Mouse (Mus musculus): Measurements from ENCODE around the gene Eme2. TPM values are rescaled to one million over a fixed set of nuclear protein-coding genes. Genes with fewer than 3 reads are reported as not detected.

The Eme2 gene
- total RNA-seq, 1 experiment from 2014 or later: 12.0 TPM

GRCm38 (mm10) chr17:24898041-24898854 is 3.4 kb upstream of the Eme2 start:
- no peak for ATAC-seq (replicated peaks; ENCODE audit: insufficient number of reproducible peaks, low FRiP score, low TSS enrichment, poor library complexity, severe bottlenecking)

- ATAC-seq (replicated peaks; ENCODE audit: insufficient number of reproducible peaks, low FRiP score, low TSS enrichment, poor library complexity, severe bottlenecking): no peak
Measured at GRCm38 (mm10) chr17:24897600-24897999, 2.7 kb upstream of the Eme2 start.

DNA sequence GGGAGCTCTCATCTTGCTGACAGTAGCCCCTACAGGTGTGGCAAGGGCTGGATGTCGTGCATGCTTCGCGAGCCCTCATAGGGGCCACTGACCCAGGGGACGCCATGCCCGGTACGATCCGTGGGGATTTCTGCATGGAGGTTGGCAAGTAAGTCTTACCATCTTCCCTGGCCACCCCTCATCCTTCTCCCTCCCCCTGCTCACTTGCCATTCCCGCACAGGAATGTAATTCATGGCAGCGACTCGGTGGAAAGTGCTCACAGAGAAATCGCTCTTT is 2.0 kb upstream of the Eme2 start:
- ATAC-seq (replicated peaks; ENCODE audit: insufficient number of reproducible peaks, low FRiP score, low TSS enrichment, poor library complexity, severe bottlenecking): no peak

DNA sequence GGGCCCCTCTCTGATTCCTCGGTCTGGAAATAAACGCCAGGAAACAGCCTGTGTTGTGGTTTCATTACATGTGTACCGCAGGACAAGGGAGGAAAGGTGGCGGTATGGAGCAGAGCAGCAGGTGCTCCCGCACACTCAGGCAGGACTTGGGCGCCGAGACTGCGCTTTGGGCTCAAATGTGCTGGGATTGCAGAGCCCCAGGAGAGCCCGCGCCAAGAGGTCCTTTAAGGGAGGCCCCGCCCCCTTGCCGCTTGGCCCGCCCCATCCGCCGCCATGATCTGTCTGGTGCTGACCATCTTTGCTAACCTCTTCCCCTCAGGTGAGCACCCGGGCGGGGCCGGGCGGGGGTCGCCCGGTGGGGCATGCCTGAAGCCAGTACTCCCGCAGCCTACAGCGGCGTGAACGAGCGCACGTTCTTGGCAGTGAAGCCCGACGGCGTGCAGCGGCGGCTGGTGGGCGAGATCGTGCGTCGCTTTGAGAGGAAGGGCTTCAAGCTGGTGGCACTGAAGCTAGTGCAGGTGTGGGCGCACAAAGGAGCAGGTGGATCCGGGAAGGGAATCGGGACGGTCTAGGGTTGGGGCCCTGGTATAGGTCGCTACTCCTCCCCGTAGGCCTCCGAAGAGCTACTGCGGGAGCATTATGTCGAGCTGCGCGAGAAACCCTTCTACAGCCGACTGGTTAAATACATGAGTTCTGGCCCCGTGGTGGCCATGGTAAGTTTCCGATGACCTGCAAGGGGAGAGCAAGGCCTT is 1.5 kb upstream of the Eme2 start, which contains the start of gene Nme3:
Nme3 (plus strand) TSS at position 260 of the 752 bp plus-strand sequence.
- ATAC-seq (replicated peaks; ENCODE audit: insufficient number of reproducible peaks, low FRiP score, low TSS enrichment, poor library complexity, severe bottlenecking): no peak

DNA sequence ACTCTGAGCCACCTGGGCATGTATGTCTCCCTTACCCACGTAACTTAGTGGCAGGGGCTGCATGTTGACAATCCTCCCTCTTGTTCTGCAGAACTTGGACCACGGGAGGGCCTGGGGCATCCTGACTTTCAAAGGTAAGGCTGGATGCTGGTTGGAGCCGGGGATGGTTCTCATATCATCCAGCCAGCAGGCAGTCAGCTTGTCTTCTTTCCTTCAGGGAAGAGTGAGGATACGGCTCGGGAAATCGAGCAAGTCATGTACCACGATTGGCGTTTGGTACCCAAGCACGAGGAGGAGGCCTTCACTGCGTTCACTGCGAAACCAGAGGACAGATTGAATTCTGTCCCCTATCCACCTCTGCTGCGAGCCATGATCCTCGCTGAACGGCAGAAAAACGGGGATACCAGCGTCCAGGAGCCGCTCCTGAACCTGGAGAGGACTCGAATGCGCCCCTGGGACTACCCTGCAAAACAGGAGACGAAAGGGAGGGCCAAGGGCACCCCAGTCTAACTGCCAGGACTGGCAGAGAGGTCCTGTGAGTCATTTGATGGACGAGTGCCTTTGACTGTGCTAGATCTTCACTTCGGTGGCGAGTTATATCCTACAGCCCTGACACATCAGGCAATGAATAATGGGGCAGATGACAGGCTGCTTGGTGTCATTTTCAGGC is 819 bp upstream of the Eme2 start:
- no peak for ATAC-seq (replicated peaks; ENCODE audit: insufficient number of reproducible peaks, low FRiP score, low TSS enrichment, poor library complexity, severe bottlenecking)

DNA sequence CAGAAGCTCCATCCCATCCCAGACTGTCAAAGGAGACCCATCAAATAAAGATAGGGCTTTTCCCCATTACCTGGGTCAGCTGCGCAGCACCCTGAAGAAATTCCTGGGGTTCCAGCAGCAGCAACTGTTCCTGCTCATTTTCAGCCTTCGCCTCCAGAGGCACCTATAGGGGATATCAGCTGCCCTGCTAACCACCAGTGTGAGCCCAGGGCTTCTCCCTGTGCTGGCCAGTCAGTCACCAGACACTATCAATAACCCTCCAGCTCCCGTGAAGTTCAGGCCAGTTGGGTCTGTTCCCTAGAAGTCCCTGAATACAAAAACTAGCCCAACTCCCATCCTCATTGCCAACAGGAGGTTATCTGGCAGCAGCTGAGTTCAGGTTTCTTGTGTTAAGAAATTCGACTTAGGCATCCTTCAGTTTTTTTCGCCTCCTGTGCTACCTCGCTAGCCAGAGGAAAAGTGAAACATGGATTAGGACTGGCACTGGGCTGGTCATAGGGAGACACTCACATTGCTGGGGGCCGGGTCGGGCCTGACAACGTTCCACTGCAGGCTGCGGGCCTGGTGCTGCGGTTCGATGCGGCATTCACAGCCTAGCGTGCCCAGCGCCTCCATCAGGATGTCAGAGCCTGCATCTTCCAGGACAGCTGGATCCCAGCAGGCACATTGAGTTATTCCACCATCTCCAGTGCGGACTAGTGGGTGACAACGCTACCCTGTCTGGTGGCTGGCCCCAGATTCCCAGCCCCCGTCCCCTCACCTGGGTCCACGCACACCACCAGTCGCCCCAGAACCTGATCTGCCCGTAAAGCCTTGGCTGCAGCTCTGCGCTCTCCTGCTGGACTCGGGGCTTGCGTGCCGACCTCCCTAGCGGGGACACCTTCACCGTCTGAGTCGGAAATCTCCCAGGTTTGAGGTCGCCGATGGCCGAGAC is 559 bp downstream of the Eme2 start:
- no peak for ATAC-seq (replicated peaks; ENCODE audit: insufficient number of reproducible peaks, low FRiP score, low TSS enrichment, poor library complexity, severe bottlenecking)

- no peak for ATAC-seq (replicated peaks; ENCODE audit: insufficient number of reproducible peaks, low FRiP score, low TSS enrichment, poor library complexity, severe bottlenecking)
Measured at GRCm38 (mm10) chr17:24893276-24893675, 1.6 kb downstream of the Eme2 start.

DNA sequence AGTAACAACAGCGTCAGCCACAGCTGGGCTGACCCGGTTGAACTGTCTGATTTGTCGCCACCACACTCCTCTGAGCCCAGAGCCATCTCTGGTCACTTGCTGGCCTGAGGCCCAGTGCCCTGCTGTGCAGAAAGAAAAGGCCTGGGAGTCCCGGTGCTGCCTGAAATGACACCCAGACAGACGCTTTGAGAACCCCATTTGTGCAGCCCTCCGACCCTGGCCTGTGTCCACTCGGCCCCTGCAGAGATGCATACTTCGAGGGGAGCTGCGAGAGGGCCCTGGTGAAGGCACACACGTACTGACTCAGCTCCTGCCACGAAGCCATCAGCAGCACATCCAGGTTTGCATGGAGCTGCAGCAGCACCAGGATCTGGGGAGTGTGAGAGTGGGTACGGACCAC is 2.1 kb downstream of the Eme2 start:
- no peak for ATAC-seq (replicated peaks; ENCODE audit: insufficient number of reproducible peaks, low FRiP score, low TSS enrichment, poor library complexity, severe bottlenecking)

GRCm38 (mm10) chr17:24891321-24891720 is 3.6 kb downstream of the Eme2 start:
- ATAC-seq (replicated peaks; ENCODE audit: insufficient number of reproducible peaks, low FRiP score, low TSS enrichment, poor library complexity, severe bottlenecking): no peak

DNA sequence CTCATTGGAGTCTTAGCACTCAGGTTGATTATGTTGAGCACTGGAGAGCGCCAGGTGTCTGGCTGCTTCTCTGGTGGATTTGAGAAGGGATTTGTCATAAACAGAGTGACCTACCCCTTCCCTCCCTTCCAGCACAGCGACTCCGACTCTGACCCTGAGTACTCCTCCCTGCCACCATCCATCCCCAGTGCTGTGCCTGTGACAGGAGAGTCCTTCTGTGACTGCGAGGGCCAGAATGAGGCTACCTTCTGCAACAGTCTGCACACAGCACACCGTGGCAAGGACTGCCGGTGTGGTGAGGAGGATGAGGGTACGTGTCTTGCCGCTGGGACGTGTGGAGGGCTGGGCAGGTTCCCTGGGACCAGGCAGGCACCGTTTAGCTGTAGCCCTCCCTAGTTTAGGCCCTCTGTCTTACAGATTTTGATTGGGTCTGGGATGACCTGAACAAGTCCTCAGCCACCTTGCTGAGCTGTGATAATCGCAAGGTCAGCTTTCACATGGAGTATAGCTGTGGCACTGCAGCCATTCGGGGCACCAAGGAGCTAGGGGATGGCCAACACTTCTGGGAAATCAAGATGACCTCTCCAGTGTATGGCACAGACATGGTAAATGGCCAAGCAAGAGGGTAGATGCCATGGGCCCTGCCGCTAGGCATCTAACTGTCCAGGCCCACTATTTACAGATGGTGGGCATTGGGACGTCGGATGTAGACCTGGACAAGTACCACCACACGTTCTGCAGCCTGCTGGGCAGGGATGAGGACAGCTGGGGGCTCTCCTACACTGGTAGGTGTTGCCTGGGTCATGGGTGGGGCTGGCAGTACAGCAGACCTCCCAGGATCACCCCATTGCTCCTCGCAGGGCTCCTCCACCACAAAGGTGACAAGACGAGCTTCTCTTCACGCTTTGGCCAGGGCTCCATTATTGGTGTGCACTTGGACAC is 4.5 kb downstream of the Eme2 start:
- no peak for ATAC-seq (replicated peaks; ENCODE audit: insufficient number of reproducible peaks, low FRiP score, low TSS enrichment, poor library complexity, severe bottlenecking)

GRCm38 (mm10) chr17:24888862-24889261 is 6.0 kb downstream of the Eme2 start:
- no peak for ATAC-seq (replicated peaks; ENCODE audit: insufficient number of reproducible peaks, low FRiP score, low TSS enrichment, poor library complexity, severe bottlenecking)

DNA sequence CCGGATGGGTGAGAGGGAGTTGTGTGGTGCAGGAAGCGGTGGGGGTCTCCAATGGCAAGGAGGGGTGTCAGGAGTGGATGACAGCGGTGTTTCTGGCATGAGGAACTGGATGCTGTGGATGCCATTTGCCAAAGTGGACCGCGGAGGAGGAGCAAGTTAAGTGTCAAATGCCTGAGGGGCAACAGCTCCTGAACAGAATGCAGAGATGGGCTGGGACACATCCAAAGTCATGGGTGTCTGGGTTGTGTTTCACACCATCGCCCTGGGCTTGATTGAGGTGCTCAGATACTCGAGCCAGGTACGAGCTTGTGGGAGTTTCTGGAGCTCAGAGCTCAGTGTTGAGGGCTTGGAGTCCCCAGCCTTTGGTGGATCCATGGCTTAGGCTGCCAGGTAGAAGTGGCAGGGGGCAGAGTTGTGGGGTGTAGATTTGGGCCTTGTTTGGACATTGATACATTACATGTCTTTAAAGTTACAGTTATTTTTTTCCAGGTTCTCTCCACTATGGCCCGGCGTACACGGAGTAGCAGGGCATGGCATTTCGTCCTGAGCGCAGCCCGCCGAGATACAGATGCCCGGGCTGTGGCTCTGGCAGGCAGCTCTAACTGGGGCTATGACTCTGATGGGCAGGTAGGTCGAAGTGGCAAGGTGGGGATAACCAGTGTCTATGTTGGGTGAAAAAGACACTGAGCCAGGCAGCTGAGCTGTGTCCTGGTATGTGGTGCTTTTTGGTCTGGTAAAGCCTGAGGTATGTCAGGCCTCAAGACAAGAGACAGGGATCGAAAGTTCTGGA is 7.4 kb downstream of the Eme2 start:
- ATAC-seq (replicated peaks; ENCODE audit: insufficient number of reproducible peaks, low FRiP score, low TSS enrichment, poor library complexity, severe bottlenecking): no peak

DNA sequence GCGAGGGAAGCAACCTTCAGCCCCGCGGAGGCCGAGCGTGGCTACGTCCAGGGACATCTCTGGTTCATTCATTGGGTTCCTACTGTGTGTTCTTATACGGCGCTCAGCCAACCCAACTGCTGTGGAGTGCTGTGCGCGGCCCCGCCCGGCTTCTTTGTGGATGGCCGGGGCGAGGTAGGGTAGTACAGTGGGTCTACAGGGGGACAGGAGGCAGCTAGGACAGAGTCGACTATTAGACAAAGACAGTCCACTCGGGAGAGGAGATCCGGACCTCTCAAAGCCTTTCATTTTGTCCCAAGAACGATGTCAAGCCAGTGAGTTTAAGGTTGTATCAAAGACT is 8.0 kb downstream of the Eme2 start:
- ATAC-seq (replicated peaks; ENCODE audit: insufficient number of reproducible peaks, low FRiP score, low TSS enrichment, poor library complexity, severe bottlenecking): no peak

DNA sequence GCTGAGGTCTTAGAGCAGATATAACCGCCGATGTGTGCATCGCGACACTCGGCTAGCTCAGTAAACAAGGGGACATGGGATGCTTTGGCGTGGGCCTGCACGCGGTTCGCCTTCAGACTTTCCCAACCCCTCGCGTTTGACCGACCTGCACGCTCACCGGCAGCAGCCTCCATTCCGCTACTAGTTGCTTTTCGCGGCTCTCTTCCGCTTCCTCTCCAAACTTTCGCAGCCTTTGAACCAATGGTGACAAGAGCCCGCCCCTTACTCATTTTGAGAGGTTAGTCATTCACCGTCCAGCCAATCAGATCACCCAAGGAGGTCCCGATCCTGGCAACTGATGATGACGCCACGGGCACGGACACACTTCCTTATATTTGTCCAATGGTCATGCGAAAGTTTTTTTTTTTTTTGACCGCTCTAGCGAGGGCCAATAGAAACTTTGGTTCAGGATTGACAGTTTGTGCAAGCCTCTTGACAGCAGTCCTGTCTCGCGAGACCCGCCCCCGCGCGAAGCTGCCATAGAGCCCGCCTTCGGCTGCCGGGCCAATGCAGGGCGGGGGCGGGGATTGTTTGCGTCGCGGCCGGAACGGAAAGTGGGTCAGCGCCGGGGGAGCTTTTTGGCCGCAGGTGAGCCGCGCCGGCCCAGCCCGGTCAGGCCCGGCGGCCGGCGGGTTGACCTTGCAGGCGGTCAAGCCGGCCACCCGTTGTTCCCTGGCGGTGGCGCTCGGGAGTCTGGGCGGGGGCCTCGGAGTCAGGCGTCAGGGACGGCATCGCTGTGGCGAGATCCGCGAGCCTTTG is 8.6 kb downstream of the Eme2 start, which contains the start of the genes Nubp2 and Spsb3:
Nubp2 (minus strand) TSS at position 216 of the 798 bp plus-strand sequence.
Spsb3 (plus strand) TSS at position 510 of the 798 bp plus-strand sequence.
- ATAC-seq (replicated peaks; ENCODE audit: insufficient number of reproducible peaks, low FRiP score, low TSS enrichment, poor library complexity, severe bottlenecking): peak; percentile 92

DNA sequence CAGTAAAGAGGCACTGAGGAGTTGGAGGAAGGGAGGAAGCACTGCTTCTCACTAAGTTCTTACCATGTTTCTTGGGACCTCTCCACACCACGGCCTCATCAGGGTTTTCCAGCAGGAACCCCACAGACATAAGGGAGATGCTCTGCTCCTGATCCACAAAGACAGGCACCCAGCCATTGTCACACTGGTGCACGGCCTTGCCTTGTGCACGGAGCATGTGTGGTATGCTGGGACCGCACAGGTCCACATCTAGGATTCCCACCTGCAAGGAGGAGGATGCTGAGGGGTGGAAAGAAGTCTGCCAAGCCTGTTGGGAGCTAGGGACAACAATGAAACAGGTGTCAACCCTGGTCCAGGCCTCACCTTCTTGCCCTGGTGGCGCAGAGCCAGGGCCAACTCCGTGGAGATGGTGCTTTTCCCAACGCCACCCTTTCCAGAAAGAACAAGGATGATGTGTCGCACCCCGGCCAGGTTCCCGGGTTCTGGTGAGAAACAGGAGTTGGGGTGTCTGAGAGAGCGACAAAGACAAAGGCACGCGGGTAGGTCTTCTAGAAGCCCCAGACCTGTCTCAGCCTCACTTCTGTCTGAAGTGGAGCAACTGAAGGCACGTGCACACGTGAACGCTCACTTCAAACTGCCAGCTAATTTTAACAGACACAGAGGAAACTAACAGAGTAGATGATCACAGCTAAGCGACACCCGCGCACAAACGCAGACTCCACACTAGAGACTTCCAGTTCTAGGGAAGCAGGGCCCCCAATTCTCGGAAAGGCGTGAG is 9.3 kb downstream of the Eme2 start:
- ATAC-seq (replicated peaks; ENCODE audit: insufficient number of reproducible peaks, low FRiP score, low TSS enrichment, poor library complexity, severe bottlenecking): no peak

Data from monocyte, adult 5-6 weeks (primary cell).